Mouse (Mus musculus): ENCODE measurements around the gene Dexi. TPM values are rescaled to one million over a fixed set of nuclear protein-coding genes. Genes with fewer than 3 reads are reported as not detected.

Gene Dexi
- total RNA-seq, 2 experiments from 2014 or later: 32.9 to 37.5 TPM

GRCm38 (mm10) chr16:10541598-10541930 is 1.3 kb downstream of the Dexi start:
- no peak for DNase-seq (ENCODE audit: low spot score in 2 of 2)

- no peak for DNase-seq (ENCODE audit: low spot score in 2 of 2)
Measured at GRCm38 (mm10) chr16:10540763-10541597, 1.9 kb downstream of the Dexi start.

GRCm38 (mm10) chr16:10536961-10537360 is 5.9 kb downstream of the Dexi start:
- DNase-seq (ENCODE audit: low spot score in 2 of 2): no peak

- no peak for DNase-seq (ENCODE audit: low spot score in 2 of 2)
Measured at GRCm38 (mm10) chr16:10536323-10536722, 6.5 kb downstream of the Dexi start.

GRCm38 (mm10) chr16:10534567-10534966 is 8.3 kb downstream of the Dexi start:
- peak; percentile 47 to 66 for DNase-seq (ENCODE audit: low spot score in 2 of 2)

GRCm38 (mm10) chr16:10533781-10534180 is 9.1 kb downstream of the Dexi start:
- no peak for DNase-seq (ENCODE audit: low spot score in 2 of 2)

GRCm38 (mm10) chr16:10530179-10530578 is 12.7 kb downstream of the Dexi start:
- DNase-seq (ENCODE audit: low spot score in 2 of 2): no peak

- DNase-seq (ENCODE audit: low spot score in 2 of 2): no peak
Measured at GRCm38 (mm10) chr16:10528382-10528781, 14.5 kb downstream of the Dexi start.

- no peak for DNase-seq (ENCODE audit: low spot score in 2 of 2)
Measured at GRCm38 (mm10) chr16:10527046-10527644, 15.7 kb downstream of the Dexi start.

- DNase-seq (ENCODE audit: low spot score in 2 of 2): no peak
Measured at GRCm38 (mm10) chr16:10525610-10525980, 17.3 kb downstream of the Dexi start.

GRCm38 (mm10) chr16:10524866-10525609 is 17.8 kb downstream of the Dexi start:
- no peak for DNase-seq (ENCODE audit: low spot score in 2 of 2)

- no peak for DNase-seq (ENCODE audit: low spot score in 2 of 2)
Measured at GRCm38 (mm10) chr16:10523650-10524049, 19.2 kb downstream of the Dexi start.

GRCm38 (mm10) chr16:10522811-10523210 is 20.0 kb downstream of the Dexi start:
- DNase-seq (ENCODE audit: low spot score in 2 of 2): peak in 1 of 2 experiments; percentile 52

- peak; percentile 57 to 74 for DNase-seq (ENCODE audit: low spot score in 2 of 2)
Measured at GRCm38 (mm10) chr16:10520908-10521614, 21.8 kb downstream of the Dexi start.

GRCm38 (mm10) chr16:10518030-10518429 is 24.8 kb downstream of the Dexi start:
- DNase-seq (ENCODE audit: low spot score in 2 of 2): no peak

- no peak for DNase-seq (ENCODE audit: low spot score in 2 of 2)
Measured at GRCm38 (mm10) chr16:10515953-10516572, 26.8 kb downstream of the Dexi start.

GRCm38 (mm10) chr16:10511134-10511520 is 31.7 kb downstream of the Dexi start:
- no peak for DNase-seq (ENCODE audit: low spot score in 2 of 2)

- DNase-seq (ENCODE audit: low spot score in 2 of 2): no peak
Measured at GRCm38 (mm10) chr16:10510477-10511133, 32.2 kb downstream of the Dexi start.

GRCm38 (mm10) chr16:10508691-10509090 is 34.2 kb downstream of the Dexi start:
- DNase-seq (ENCODE audit: low spot score in 2 of 2): no peak

GRCm38 (mm10) chr16:10507445-10507844 is 35.4 kb downstream of the Dexi start:
- no peak for DNase-seq (ENCODE audit: low spot score in 2 of 2)

All from gastrocnemius, postnatal 4 days (tissue).